Mouse (Mus musculus) heart, adult 8-10 months (tissue): ENCODE data around the gene Pmf1. TPM values are rescaled to one million over a fixed set of nuclear protein-coding genes. Genes with fewer than 3 reads are reported as not detected.
"Not testable (repeated sequence)": the region's sequence is repeated elsewhere in the genome, so short reads cannot be mapped to it uniquely, and the experiment has no call there.

Experiments
- DNase-seq: peaks from one replicate; pipeline ENCODE4 v3.0.0; 2022; ENCODE audit warnings: low spot score
- total RNA-seq, 4 experiments: library from RNA; stranded (reverse); gene quantifications; 2 replicates each; pipeline ENCODE4 v1.2.4; 2022

Gene Pmf1
- total RNA-seq, 4 experiments from 2014 or later = 16.2 to 19.9 (median 16.7) TPM

GRCm38 (mm10) chr3:88439582-88439981, 29.5 kb upstream of the Pmf1 start:
- DNase-seq = no peak

GRCm38 (mm10) chr3:88437454-88437853, 27.3 kb upstream of the Pmf1 start:
- DNase-seq = no peak

GRCm38 (mm10) chr3:88436395-88437201, 26.5 kb upstream of the Pmf1 start:
- DNase-seq = no peak

DNA sequence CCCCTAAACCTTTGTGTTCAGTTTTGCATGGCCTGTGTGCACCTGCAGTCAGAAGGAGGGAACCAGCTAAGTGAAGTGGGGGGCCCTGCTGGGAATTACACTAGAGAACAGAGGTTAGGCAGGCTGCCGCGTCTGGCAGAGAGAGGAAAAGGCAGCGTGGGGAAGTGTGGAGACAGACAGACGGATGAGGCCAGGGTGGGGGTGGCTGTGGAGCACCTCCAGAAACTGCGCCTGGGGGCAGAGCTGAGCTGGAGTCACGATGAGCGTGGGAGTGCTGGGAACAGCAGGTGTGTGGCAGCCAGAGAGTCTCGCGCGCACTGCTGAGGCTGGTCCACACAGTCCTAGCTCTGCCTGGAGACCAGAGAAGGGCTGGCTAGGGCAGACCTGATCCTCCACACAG, 25.4 kb upstream of the Pmf1 start:
- DNase-seq = no peak

- not testable (repeated sequence) for DNase-seq
Measured at GRCm38 (mm10) chr3:88428639-88429038, 18.5 kb upstream of the Pmf1 start.

DNA sequence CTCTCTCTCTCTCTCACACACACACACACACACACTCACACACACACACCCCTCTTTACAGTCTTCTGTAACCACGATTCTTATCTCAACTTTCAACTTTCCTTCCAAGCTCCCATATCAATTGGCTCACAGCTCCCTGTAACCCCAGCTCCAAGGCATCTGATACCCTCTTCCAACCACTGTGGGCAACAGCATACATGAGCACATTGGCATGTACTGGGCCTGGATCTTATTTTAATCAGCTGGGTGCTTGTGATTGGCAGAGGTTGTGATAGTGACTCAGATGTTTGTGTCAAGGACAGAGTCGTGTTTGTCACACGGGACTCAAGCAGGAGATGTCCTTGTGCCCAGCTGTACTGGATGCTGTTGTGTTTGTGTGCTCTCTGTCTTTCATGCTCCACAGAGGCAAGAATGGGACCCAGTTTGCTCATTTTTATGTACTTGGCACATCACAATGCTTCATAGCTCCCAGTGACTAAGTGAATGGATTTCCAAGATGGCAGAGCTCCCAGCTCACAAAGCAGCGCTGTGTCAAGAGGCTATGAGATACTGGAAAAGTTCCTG, 17.3 kb upstream of the Pmf1 start:
- no peak for DNase-seq

- DNase-seq = no peak
Measured at GRCm38 (mm10) chr3:88425708-88426420, 15.7 kb upstream of the Pmf1 start.

DNA sequence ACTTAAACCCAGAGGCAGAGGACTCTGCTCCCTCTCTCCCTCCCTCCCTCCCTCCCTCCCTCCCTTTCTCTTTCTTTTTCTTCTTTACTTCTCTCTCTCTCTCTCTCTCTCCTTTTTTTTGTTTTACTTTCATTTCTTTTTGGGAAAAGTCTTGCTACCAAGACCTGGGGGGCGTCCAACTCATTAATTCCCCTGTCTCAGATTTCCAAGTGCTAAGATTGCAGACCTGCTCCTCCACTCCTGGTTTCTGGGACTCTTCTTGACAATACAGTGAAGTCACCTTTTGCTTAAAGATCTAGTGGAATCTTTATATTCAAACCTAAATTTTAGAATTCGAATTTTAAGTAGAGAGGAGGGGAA, 15.2 kb upstream of the Pmf1 start:
- no peak for DNase-seq

GRCm38 (mm10) chr3:88424605-88425329, 14.6 kb upstream of the Pmf1 start, which contains the start of gene Slc25a44:
Slc25a44 (minus strand) TSS chr3:88425139.
- DNase-seq = peak; percentile 98

DNA sequence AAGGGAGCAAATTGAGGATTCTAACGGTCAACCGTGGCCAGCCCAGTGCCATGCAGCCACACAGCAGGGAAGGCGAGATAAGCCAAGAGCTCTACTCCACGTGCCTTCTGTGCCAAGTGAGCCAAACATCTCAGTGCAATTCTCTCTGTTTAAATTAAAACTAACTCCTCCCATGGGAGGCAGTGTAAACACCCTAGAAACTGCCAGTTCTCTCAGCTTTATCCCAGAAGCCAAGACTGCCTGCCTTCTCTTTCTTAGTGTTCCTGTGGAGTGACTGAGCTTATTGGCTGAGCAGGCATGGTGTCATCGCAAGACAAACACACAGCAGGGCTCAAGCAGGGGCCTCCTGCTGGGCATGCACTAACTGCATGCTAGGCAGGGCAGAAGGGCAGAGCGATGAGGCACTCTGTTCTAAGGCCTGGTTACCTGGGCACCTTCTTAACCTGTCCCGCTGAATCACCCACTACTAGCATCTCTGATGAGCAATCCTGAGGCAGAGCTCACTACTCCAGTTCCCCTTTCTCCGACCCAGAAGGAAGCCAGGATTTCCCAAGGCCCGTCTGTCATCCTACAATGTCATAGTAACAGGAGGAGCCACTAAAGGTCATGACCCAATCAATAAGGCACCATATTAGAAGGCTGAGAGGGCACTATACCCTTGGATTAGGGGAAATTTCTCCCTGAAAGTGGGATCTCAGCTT, 12.0 kb upstream of the Pmf1 start:
- DNase-seq = no peak

DNA sequence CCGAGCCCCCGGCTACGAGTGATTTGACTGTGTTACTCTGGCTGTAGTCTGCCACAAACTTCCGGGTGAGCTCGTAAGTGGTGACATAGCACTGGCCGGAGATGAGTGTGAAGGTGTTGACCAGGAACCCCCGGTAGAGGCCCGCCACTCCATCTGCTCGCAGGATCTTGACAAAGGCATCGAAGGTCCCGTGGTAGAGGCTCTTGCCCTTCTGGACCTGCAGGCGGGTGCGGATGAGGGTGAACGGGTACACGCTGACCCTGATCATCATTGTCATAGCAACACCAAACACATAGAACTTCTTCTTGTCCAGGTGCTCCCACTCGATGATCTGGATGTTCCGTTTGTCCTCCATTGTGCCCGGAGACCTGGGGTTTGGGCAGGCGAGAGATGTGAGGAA, 10.6 kb upstream of the Pmf1 start:
- DNase-seq = no peak

- no peak for DNase-seq
Measured at GRCm38 (mm10) chr3:88418016-88418415, 7.9 kb upstream of the Pmf1 start.

GRCm38 (mm10) chr3:88415668-88416067, 5.5 kb upstream of the Pmf1 start:
- no peak for DNase-seq

GRCm38 (mm10) chr3:88412636-88413035, 2.5 kb upstream of the Pmf1 start:
- no peak for DNase-seq

GRCm38 (mm10) chr3:88411681-88412080, 1.6 kb upstream of the Pmf1 start:
- peak; percentile 40 for DNase-seq

GRCm38 (mm10) chr3:88410645-88411031, 507 bp upstream of the Pmf1 start:
- no peak for DNase-seq

DNA sequence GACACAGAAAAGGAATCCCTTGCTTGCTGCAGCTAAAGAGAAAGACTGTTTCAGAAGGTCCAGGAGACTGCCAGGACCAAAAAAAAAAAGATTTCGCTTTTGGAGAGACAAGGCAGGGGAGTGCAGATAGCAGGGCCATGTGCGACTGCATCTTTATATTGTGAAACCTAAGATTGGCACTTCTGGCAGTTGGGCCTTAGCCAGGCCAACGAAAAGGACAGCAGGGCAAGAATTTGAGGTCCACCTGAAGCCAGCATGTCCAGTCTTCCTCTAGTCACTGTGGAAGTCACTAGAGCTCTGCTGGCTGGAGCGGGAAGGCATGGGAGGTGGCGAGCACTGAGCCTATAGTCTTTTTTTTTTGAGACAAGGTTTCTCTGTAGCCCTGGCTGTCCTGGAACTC, 1.2 kb downstream of the Pmf1 start:
- DNase-seq = no peak

DNA sequence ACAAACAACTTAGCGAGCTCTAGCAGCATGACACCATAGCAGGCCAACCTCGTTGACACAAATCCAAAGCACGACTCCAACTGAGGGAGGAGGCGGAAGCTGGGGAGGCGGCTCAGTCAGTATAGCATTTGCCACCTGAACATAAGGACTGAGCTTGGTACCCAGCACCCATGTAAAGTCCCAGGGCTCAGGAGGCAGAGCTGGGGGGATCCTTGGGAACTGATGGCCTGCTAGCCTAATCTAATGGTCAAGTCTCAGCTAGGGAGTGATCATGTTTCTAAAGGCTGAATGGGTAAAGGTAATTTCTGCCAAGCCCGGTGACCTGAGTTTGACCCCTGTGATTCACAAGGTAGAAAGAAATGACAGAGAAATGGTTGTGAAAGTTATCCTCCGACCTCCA, 2.6 kb downstream of the Pmf1 start:
- DNase-seq = no peak

DNA sequence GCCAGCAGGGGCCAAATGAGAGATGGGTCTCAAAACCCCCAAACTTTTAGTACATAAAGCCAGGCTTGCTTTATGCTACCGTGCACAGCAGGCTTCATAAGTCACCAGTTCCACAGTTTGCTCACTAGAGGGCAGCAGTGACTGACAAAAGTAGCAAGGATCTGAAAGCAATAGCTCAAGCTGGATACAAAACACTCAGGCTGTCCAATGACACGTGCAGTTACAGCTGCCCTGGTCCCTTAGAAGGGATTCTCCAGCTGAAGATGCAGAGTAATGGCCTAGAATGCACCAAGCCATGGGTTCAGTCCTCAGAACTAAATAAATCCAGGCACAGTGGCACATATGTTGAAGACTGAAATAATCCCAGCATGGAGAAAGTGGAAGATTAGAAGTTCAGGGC, 3.0 kb downstream of the Pmf1 start:
- peak; percentile 77 for DNase-seq

- DNase-seq = no peak
Measured at GRCm38 (mm10) chr3:88403522-88404230, 6.5 kb downstream of the Pmf1 start.

GRCm38 (mm10) chr3:88398666-88399065, 11.5 kb downstream of the Pmf1 start:
- no peak for DNase-seq
